Mouse (Mus musculus): ENCODE data around the gene Fbxo47.

Gene Fbxo47

DNA sequence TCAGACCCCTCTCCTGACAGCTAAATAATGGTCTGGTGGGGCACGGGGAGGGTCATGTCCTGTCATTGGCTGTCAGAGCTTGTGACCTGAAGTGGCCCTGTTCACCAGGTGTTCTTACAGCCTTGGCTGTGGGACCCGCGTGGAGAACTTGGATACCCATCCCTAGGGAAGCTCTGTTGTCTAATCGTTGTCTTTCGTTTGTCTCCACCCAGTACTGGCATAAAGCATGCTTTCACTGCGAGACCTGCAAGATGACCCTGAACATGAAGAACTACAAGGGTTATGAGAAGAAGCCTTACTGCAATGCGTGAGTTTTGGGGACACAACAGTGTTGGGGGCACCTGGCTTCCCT lies 77.4 kb downstream of the Fbxo47 start:
- in situ Hi-C loops (cut with MboI; ENCODE audit: low pct_unique_long_range_greater_than_20kb in 1 of 2, low sequenced_read_pairs in 2 of 2, unreplicated experiment in 1 of 2): no loop called here

- in situ Hi-C loops (cut with MboI; ENCODE audit: low pct_unique_long_range_greater_than_20kb in 1 of 2, low sequenced_read_pairs in 2 of 2, unreplicated experiment in 1 of 2): no loop called here
Observed at GRCm38 (mm10) chr11:97805662-97806612, 78.0 kb downstream of the Fbxo47 start.

DNA sequence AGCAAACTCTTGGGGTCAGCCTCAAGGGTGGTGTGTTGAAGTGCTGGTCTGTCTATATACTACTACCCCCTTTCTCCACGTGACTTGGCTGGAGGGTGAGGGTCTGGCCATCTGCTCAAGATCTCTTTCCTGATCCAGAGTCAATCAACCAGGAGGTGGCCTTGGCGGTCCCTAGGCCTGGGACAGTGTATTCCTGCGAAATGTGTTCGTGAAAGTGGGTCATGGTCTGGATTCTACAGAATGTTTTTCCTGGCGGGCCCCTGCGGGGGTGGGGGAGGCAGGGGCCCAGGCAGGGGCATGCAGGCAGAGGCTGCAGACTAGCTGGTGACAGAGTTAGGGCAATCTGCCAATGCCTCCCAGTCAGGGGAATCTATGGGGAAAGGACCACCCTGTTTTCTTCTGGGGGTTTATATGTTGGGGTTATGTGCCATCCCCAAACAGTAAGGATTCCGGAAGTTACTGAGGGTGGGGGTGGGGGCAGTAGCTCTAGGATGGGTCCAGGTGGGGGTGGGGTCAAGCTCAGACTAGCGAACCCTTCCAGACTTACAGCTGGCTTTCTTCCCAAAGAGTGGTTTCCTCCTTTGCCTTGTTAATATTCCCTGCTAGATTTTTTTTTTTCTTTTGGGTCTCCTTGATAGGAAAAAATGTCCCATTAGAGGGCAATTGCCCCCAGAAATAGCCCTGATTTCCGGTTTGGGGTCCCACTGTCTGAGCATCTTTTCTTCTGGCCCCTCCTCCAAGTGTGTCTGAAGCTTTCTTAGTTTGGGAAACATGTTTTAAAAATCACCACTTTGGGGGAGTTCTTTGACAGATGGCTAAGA lies 78.9 kb downstream of the Fbxo47 start:
- in situ Hi-C loops (cut with MboI; ENCODE audit: low pct_unique_long_range_greater_than_20kb in 1 of 2, low sequenced_read_pairs in 2 of 2, unreplicated experiment in 1 of 2): no loop called here

- in situ Hi-C loops (cut with MboI; ENCODE audit: low pct_unique_long_range_greater_than_20kb in 1 of 2, low sequenced_read_pairs in 2 of 2, unreplicated experiment in 1 of 2): no loop called here
Observed at GRCm38 (mm10) chr11:97803847-97804246, 80.1 kb downstream of the Fbxo47 start.

Data from mouse embryonic stem cell (cell line).